Mouse (Mus musculus) lung, postnatal 0 days (tissue): ENCODE data around the gene Anks1. TPM values are rescaled to one million over a fixed set of nuclear protein-coding genes. Genes with fewer than 3 reads are reported as not detected.

Experiments
- ATAC-seq: fragments of 200-750 bp; cut with Nextera tagmentation; 2 replicates; pipeline ENCODE4 v1.8.0; 2017; ENCODE audit warnings: moderate library complexity
- DNase-seq: peaks from one replicate; pipeline ENCODE4 v3.0.0-alpha.2; 2016; ENCODE audit warnings: low spot score
- H3K27ac ChIP-seq: fragments of 300-500 bp; sonication (generic); 2 replicates; pipeline ENCODE4 v1.5.1; 2014; ENCODE audit warnings: antibody characterized with exemption, mild to moderate bottlenecking, low read length, mixed read lengths
- H3K27me3 ChIP-seq: fragments of 300-500 bp; sonication (generic); replicated peaks from 2 replicates; pipeline ENCODE4 v1.6.1; 2014; ENCODE audit warnings: low read length, mixed read lengths; ENCODE audit not compliant: insufficient read depth
- H3K36me3 ChIP-seq: fragments of 300-500 bp; sonication (generic); 2 replicates; pipeline ENCODE4 v1.6.1; 2014; ENCODE audit warnings: low read length, mixed read lengths; ENCODE audit not compliant: insufficient read depth
- H3K4me1 ChIP-seq: fragments of 300-500 bp; sonication (generic); 2 replicates; pipeline ENCODE4 v1.6.1; 2014; ENCODE audit warnings: antibody characterized with exemption, low read depth, low read length, mixed read lengths; ENCODE audit not compliant: insufficient read depth
- H3K4me2 ChIP-seq: fragments of 300-500 bp; sonication (generic); replicated peaks from 2 replicates; pipeline ENCODE4 v1.6.1; 2014; ENCODE audit warnings: low read depth, mild to moderate bottlenecking, low read length, moderate library complexity, mixed read lengths
- H3K4me3 ChIP-seq: fragments of 300-500 bp; sonication (generic); 2 replicates; pipeline ENCODE4 v1.5.1; 2014; ENCODE audit warnings: low read depth, low read length
- H3K9ac ChIP-seq: fragments of 300-500 bp; sonication (generic); replicated peaks from 2 replicates; pipeline ENCODE4 v1.6.1; 2014; ENCODE audit warnings: low read depth, mild to moderate bottlenecking
- H3K9me3 ChIP-seq: fragments of 300-500 bp; sonication (generic); 2 replicates; pipeline ENCODE4 v1.6.1; 2016; ENCODE audit warnings: low read length, mixed read lengths
- CTCF ChIP-seq: IDR thresholded peaks from 2 replicates; pipeline ENCODE4 v1.5.1; 2016; ENCODE audit warnings: antibody characterized with exemption, mild to moderate bottlenecking
- EP300 ChIP-seq: IDR thresholded peaks from 2 replicates; pipeline ENCODE4 v1.6.1; 2016; ENCODE audit warnings: antibody characterized with exemption, mild to moderate bottlenecking, control low read depth
- WGBS: fragments of 180-500 bp; shearing (Covaris S2); extraction: QIAGEN DNeasy Blood & Tissue Kit; methylation state at CpG from one replicate; pipeline ENCODE4 v1.1.7; 2014; 5-methylcytosine and 5-hydroxymethylcytosine counted together
- polyA plus RNA-seq: library from polyadenylated mRNA; unstranded; fragments of >200 nt; fragmentation: Nextera tagmentation; extraction: Ambion mirVana; gene quantifications from 2 replicates; pipeline ENCODE4 v1.2.1, GENCODE M21; 2015

The Anks1 gene
- polyA plus RNA-seq, 1 experiment from 2014 or later: 25.4 TPM

DNA sequence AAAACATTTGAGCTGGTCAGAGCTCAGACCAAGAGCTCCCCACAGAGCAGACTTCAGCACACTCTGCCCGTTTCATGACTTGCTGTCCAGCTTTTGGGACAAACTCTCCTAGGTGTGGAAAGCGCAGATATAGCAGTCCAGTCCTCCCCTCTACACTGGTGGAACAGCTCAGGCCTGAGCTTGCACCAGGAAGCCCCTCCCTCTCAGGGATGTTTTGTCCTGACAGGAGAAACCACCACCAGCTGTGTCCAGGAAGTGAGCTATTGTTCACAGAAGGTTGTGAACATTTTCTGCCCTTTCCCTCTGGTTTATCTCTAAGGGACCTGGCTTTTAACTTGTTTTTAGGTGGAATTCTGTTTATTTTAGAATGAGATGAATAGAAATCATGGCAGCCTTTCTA is 120.2 kb downstream of the Anks1 start:
- TF ChIP-seq CTCF (no peak), EP300 (peak; percentile 82)
- Histone ChIP-seq H3K27me3 (no peaks in the 10 kb centered on the region), H3K4me3 (no peak overlapping the region), H3K9ac (no peak overlapping the region), H3K4me1 (peaks cover 61% of the 10 kb centered on the region), H3K27ac (peak overlapping the region; percentile 75), H3K9me3 (no peaks in the 10 kb centered on the region), H3K36me3 (no peaks in the 10 kb centered on the region), H3K4me2 (no peak overlapping the region)
- 53% methylated on average over 2 of the region's 2 CpGs for WGBS
- DNase-seq (peak; percentile 73), ATAC-seq (peak; percentile 27)

GRCm38 (mm10) chr17:28030446-28030845 is 121.3 kb downstream of the Anks1 start:
- Histone ChIP-seq H3K4me3 (no peak overlapping the region), H3K9ac (no peak overlapping the region), H3K36me3 (no peaks in the 10 kb centered on the region), H3K27ac (peak overlapping the region; percentile 75; the same call in 1 of the 2 replicates), H3K4me1 (peaks cover 55% of the 10 kb centered on the region), H3K27me3 (no peaks in the 10 kb centered on the region), H3K4me2 (no peak overlapping the region), H3K9me3 (no peaks in the 10 kb centered on the region)
- no peak for DNase-seq
- ATAC-seq: no peak
- no peak for TF ChIP-seq EP300
- TF ChIP-seq CTCF: no peak
- WGBS: 57% methylated on average over 10 of the region's 10 CpGs

GRCm38 (mm10) chr17:28031281-28031941 is 122.3 kb downstream of the Anks1 start:
- DNase-seq: peak; percentile 70
- TF ChIP-seq CTCF: no peak
- 0 out of 2 replicates have a peak, but pooled peaks have one; percentile 18 for TF ChIP-seq EP300
- Histone ChIP-seq H3K27ac (peak overlapping the region; percentile 75; the same call in 1 of the 2 replicates), H3K27me3 (no peaks in the 10 kb centered on the region), H3K36me3 (no peaks in the 10 kb centered on the region), H3K4me2 (no peak overlapping the region), H3K9me3 (no peaks in the 10 kb centered on the region), H3K9ac (no peak overlapping the region), H3K4me3 (no peak overlapping the region), H3K4me1 (peaks cover 48% of the 10 kb centered on the region)
- ATAC-seq: no peak
- WGBS: 47% methylated on average over 9 of the region's 9 CpGs

GRCm38 (mm10) chr17:28032219-28032618 is 123.1 kb downstream of the Anks1 start:
- Histone ChIP-seq H3K9me3 (no peaks in the 10 kb centered on the region), H3K4me3 (no peak overlapping the region), H3K27ac (peak overlapping the region; percentile 39; the same call in 1 of the 2 replicates), H3K9ac (0 out of 2 replicates have a peak overlapping the region, but pooled peaks have one; percentile 3), H3K27me3 (no peaks in the 10 kb centered on the region), H3K4me1 (peaks cover 40% of the 10 kb centered on the region), H3K4me2 (no peak overlapping the region), H3K36me3 (no peaks in the 10 kb centered on the region)
- WGBS: 60% methylated on average over 10 of the region's 10 CpGs
- TF ChIP-seq EP300: no peak
- no peak for TF ChIP-seq CTCF
- DNase-seq: no peak
- no peak for ATAC-seq

DNA sequence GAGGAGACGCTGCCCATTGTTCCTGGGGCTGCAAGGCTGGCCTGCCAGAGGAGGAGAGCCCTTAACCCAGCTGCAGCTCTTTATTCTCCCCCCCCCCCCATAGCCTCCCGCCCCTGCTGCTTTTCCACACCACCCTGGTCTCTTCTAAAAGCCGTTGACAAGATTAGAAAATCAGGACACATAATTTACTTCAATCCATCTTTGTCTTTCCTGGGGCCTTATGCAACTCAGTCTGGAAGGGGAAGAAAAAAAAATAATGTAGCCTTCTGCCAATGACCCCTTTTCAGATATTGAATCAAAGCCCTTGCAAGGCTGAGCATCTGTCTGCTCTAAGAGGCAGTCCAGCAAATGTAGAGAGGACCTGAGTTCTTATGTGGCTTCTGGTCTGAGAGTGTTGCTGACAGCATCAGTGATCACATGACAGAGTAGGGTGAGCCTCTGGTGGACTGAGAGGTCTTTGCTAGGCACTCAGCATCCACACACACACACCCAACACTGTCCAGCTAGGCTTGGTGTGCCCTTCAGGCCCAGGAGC is 124.0 kb downstream of the Anks1 start:
- no peak overlapping the region for H3K9ac ChIP-seq
- no peaks in the 10 kb centered on the region for H3K9me3 ChIP-seq
- ATAC-seq: no peak
- TF ChIP-seq EP300 (no peak), CTCF (no peak)
- H3K27me3 ChIP-seq: no peaks in the 10 kb centered on the region
- no peak overlapping the region for H3K27ac ChIP-seq
- no peak overlapping the region for H3K4me3 ChIP-seq
- DNase-seq: peak; percentile 68
- H3K36me3 ChIP-seq: no peaks in the 10 kb centered on the region; the same call in 1 of the 2 replicates
- 26% methylated on average over 3 of the region's 3 CpGs for WGBS
- H3K4me2 ChIP-seq: no peak overlapping the region
- H3K4me1 ChIP-seq: peaks cover 40% of the 10 kb centered on the region

DNA sequence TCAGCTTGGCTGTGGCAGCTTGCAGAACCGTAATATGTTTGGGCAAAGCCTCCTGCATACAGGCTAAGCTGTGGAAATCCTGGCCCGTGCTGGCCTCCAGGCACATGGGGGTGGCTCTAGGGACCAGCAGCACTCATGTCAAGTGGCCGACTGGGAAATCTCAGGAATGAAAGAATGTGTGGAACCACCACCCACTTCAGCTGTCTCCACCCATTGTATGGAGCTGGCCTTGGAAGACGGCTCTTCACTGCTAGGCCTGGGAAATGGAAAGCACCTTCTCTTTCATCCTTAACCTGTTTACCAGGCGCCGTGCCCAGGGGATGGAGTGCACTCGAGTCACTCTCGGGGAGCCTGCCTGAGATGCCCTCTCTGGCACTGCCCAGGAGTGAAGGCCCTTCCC is 125.9 kb downstream of the Anks1 start:
- Histone ChIP-seq H3K27me3 (no peaks in the 10 kb centered on the region), H3K4me1 (peaks cover 32% of the 10 kb centered on the region), H3K9me3 (no peaks in the 10 kb centered on the region), H3K36me3 (peaks cover 7% of the 10 kb centered on the region), H3K4me2 (no peak overlapping the region), H3K4me3 (no peak overlapping the region), H3K9ac (no peak overlapping the region), H3K27ac (peak overlapping the region; percentile 75)
- 57% methylated on average over 8 of the region's 8 CpGs for WGBS
- DNase-seq (peak; percentile 95), ATAC-seq (peak; percentile 92)
- TF ChIP-seq CTCF (no peak), EP300 (peak; percentile 99)
